Mouse (Mus musculus) myocyte (in vitro differentiated cells): ENCODE measurements at regions not wholly inside any gene's neighbourhood (a gene's known extent, or its start where the extent isn't known, plus 50 kb on each side); places are given as distances from the start of the nearest gene placed in this dataset.
A peak's percentile ranks its signal among the peaks of the same experiment; 100 is the strongest.

Experiments
- H3K27me3 ChIP-seq: one replicate; pipeline ENCODE4 v1.6.1; 2011; ENCODE audit not compliant: control insufficient read depth, insufficient read depth, insufficient read length
- H3K36me3 ChIP-seq: one replicate; pipeline ENCODE4 v1.6.1; 2011; ENCODE audit not compliant: control insufficient read depth, insufficient read depth
- H3K4me2 ChIP-seq: one replicate; pipeline ENCODE4 v1.6.1; 2011; ENCODE audit warnings: low read depth, control low read depth
- H3K4me3 ChIP-seq: one replicate; pipeline ENCODE4 v1.5.1; 2011; ENCODE audit warnings: mild to moderate bottlenecking, control low read depth, moderate library complexity
- H3K79me2 ChIP-seq: one replicate; pipeline ENCODE4 v1.6.1; 2011; ENCODE audit not compliant: control insufficient read depth, insufficient read depth
- H3ac ChIP-seq: one replicate; pipeline ENCODE4 v1.6.1; 2011; ENCODE audit not compliant: control insufficient read depth, insufficient read length
- CEBPB ChIP-seq: IDR thresholded peaks from 2 replicates; pipeline ENCODE4 v1.6.1; 2011; ENCODE audit warnings: mild to moderate bottlenecking, moderate library complexity; ENCODE audit not compliant: poor library complexity, insufficient read depth, severe bottlenecking
- E2F4 ChIP-seq: IDR thresholded peaks from one replicate; pipeline ENCODE4 v1.6.1; 2011; ENCODE audit warnings: mild to moderate bottlenecking, control low read depth, moderate library complexity; ENCODE audit not compliant: insufficient read depth
- MAX ChIP-seq: IDR thresholded peaks from one replicate; pipeline ENCODE4 v1.6.1; 2011; ENCODE audit warnings: low read depth, mild to moderate bottlenecking, control low read depth
- MYOD1 ChIP-seq, 3 experiments: IDR thresholded peaks; one replicate each; pipeline ENCODE4 v1.6.1; 2011; ENCODE audit warnings: control low read depth in 2 of 3, low read depth in 2 of 3, mild to moderate bottlenecking in 2 of 3, moderate library complexity in 1 of 3; ENCODE audit not compliant: insufficient read length in 2 of 3, control insufficient read depth in 1 of 3
- MYOG ChIP-seq, 3 experiments: IDR thresholded peaks; one replicate each; pipeline ENCODE4 v1.6.1; 2011; ENCODE audit warnings: control low read depth in 2 of 3, low read depth in 2 of 3, mild to moderate bottlenecking in 2 of 3; ENCODE audit not compliant: insufficient read length in 2 of 3, control insufficient read depth in 1 of 3, insufficient read depth in 1 of 3
- POLR2A ChIP-seq: IDR thresholded peaks from one replicate; pipeline ENCODE4 v1.6.1; 2011; ENCODE audit warnings: low read depth, mild to moderate bottlenecking, control low read depth, moderate library complexity; ENCODE audit not compliant: insufficient read length
- POLR2AphosphoS2 ChIP-seq: IDR thresholded peaks from one replicate; pipeline ENCODE4 v1.6.1; 2011; ENCODE audit warnings: low read depth, control low read depth; ENCODE audit not compliant: insufficient read length
- REST ChIP-seq: IDR thresholded peaks from one replicate; pipeline ENCODE4 v1.6.1; 2011; ENCODE audit warnings: mild to moderate bottlenecking, control low read depth, moderate library complexity; ENCODE audit not compliant: insufficient read depth, insufficient read length
- SRF ChIP-seq: IDR thresholded peaks from one replicate; pipeline ENCODE4 v1.6.1; 2011; ENCODE audit warnings: low read depth; ENCODE audit not compliant: control insufficient read depth, insufficient read length
- TCF12 ChIP-seq: IDR thresholded peaks from one replicate; pipeline ENCODE4 v1.6.1; 2011; ENCODE audit warnings: mild to moderate bottlenecking, control low read depth; ENCODE audit not compliant: poor library complexity, insufficient read depth, severe bottlenecking
- TCF3 ChIP-seq: IDR thresholded peaks from one replicate; pipeline ENCODE4 v1.6.1; 2011; ENCODE audit warnings: low read depth, control low read depth; ENCODE audit not compliant: insufficient read length
- USF1 ChIP-seq: IDR thresholded peaks from one replicate; pipeline ENCODE4 v1.6.1; 2011; ENCODE audit warnings: low read depth, mild to moderate bottlenecking, control low read depth, moderate library complexity

DNA sequence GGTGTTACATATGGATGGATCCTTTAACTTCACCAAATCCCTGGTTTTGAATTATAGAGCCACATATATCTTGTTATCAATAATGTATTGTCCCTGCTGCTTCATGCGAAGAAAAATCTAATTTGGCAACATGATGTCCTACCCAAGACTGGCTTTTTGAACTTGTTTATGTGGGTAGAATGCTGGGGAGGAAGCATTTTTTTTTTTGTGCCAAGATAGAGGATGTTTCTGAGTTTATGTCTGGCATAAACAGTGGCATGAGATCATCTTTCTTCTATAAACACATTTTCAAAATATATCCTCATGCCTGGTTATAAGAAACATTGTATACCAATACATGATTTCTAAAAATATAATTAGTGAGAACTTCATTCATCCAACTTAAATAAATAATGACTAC lies 144.2 kb upstream of the Sstr4 start:
- no peaks in the 10 kb centered on the region for H3K27me3 ChIP-seq
- no peak overlapping the region for H3K4me3 ChIP-seq
- H3K79me2 ChIP-seq = no peaks in the 10 kb centered on the region
- H3K36me3 ChIP-seq = no peaks in the 10 kb centered on the region
- H3ac ChIP-seq = no peak overlapping the region
- H3K4me2 ChIP-seq = no peak overlapping the region
- no peak for TF ChIP-seq SRF
- TF ChIP-seq CEBPB = no peak
- TF ChIP-seq MYOD1 (IDR thresholded peaks at IDR 0.05; ENCODE audit: control insufficient read depth in 1 of 3, insufficient read length in 2 of 3, low read depth in 2 of 3) = no peak
- TF ChIP-seq TCF12 = no peak
- TF ChIP-seq POLR2AphosphoS2 = no peak
- TF ChIP-seq MAX = no peak
- TF ChIP-seq USF1 = no peak
- no peak for TF ChIP-seq TCF3
- no peak for TF ChIP-seq REST
- TF ChIP-seq MYOG (IDR thresholded peaks at IDR 0.05; ENCODE audit: control insufficient read depth in 1 of 3, insufficient read depth in 1 of 3, insufficient read length in 2 of 3, low read depth in 2 of 3) = no peak
- TF ChIP-seq E2F4 = no peak
- no peak for TF ChIP-seq POLR2A

GRCm38 (mm10) chr2:148255662-148256061 lies 139.5 kb upstream of the Sstr4 start:
- H3K36me3 ChIP-seq = no peaks in the 10 kb centered on the region
- no peak overlapping the region for H3ac ChIP-seq
- TF ChIP-seq TCF12 (no peak), CEBPB (no peak), SRF (no peak), MYOG (IDR thresholded peaks at IDR 0.05; ENCODE audit: control insufficient read depth in 1 of 3, insufficient read depth in 1 of 3, insufficient read length in 2 of 3, low read depth in 2 of 3) (no peak), POLR2AphosphoS2 (no peak)
- no peak overlapping the region for H3K4me2 ChIP-seq
- no peaks in the 10 kb centered on the region for H3K27me3 ChIP-seq
- H3K4me3 ChIP-seq = no peak overlapping the region
- H3K79me2 ChIP-seq = no peaks in the 10 kb centered on the region

GRCm38 (mm10) chr2:148264111-148264730 lies 130.9 kb upstream of the Sstr4 start:
- H3K27me3 ChIP-seq = no peaks in the 10 kb centered on the region
- no peak for TF ChIP-seq MYOG (IDR thresholded peaks at IDR 0.05; ENCODE audit: control insufficient read depth in 1 of 3, insufficient read depth in 1 of 3, insufficient read length in 2 of 3, low read depth in 2 of 3)
- no peak for TF ChIP-seq CEBPB
- TF ChIP-seq POLR2A = no peak
- no peak for TF ChIP-seq MYOD1 (IDR thresholded peaks at IDR 0.05; ENCODE audit: control insufficient read depth in 1 of 3, insufficient read length in 2 of 3, low read depth in 2 of 3)
- TF ChIP-seq SRF = no peak
- TF ChIP-seq TCF3 = no peak
- no peak for TF ChIP-seq MAX
- no peak overlapping the region for H3K4me3 ChIP-seq
- H3ac ChIP-seq = no peak overlapping the region
- no peaks in the 10 kb centered on the region for H3K36me3 ChIP-seq
- no peak overlapping the region for H3K4me2 ChIP-seq
- no peaks in the 10 kb centered on the region for H3K79me2 ChIP-seq

GRCm38 (mm10) chr2:148279200-148279599 lies 115.9 kb upstream of the Sstr4 start:
- no peaks in the 10 kb centered on the region for H3K27me3 ChIP-seq
- H3K79me2 ChIP-seq = no peaks in the 10 kb centered on the region
- H3K4me3 ChIP-seq = no peak overlapping the region
- H3K36me3 ChIP-seq = no peaks in the 10 kb centered on the region
- no peak overlapping the region for H3K4me2 ChIP-seq
- TF ChIP-seq USF1 (no peak), MAX (no peak), MYOG (IDR thresholded peaks at IDR 0.05; ENCODE audit: control insufficient read depth in 1 of 3, insufficient read depth in 1 of 3, insufficient read length in 2 of 3, low read depth in 2 of 3) (no peak), MYOD1 (IDR thresholded peaks at IDR 0.05; ENCODE audit: control insufficient read depth in 1 of 3, insufficient read length in 2 of 3, low read depth in 2 of 3) (no peak), TCF12 (no peak), POLR2AphosphoS2 (no peak), SRF (no peak), CEBPB (no peak)
- no peak overlapping the region for H3ac ChIP-seq

DNA sequence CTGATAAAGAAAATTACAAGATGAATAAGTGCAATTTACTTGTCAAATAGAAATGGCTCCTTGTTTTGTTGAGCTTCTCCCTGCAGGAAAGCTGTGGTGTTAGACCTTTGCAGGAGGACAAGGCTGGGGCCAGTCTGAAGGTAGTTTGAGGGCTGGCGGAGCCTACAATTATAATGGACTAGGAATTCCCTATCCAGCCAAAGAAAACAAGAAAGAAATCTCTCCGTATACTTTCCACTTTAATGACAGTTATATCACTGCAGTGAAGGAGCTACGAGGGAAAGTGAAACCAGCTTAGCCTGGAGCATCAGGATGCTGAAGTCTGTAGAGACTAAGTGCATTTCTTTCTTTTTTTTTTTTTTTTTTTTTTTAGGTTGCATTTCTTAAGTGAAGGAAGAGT lies 104.8 kb upstream of the Sstr4 start:
- no peak for TF ChIP-seq USF1
- TF ChIP-seq MYOG (IDR thresholded peaks at IDR 0.05; ENCODE audit: control insufficient read depth in 1 of 3, insufficient read depth in 1 of 3, insufficient read length in 2 of 3, low read depth in 2 of 3) = no peak
- TF ChIP-seq MAX = no peak
- TF ChIP-seq REST = no peak
- no peak for TF ChIP-seq E2F4
- TF ChIP-seq TCF3 = no peak
- TF ChIP-seq TCF12 = no peak
- TF ChIP-seq SRF = no peak

More for the DNA sequence above, 104.8 kb upstream of the Sstr4 start:
- H3K4me2 ChIP-seq = peak overlapping the region; percentile 57
- H3K4me3 ChIP-seq = no peak overlapping the region
- no peaks in the 10 kb centered on the region for H3K79me2 ChIP-seq
- no peak overlapping the region for H3ac ChIP-seq
- no peaks in the 10 kb centered on the region for H3K36me3 ChIP-seq
- no peaks in the 10 kb centered on the region for H3K27me3 ChIP-seq
